Mouse (Mus musculus) neural tube, embryonic 13.5 days (tissue): ENCODE data around the gene Cltc. TPM values are rescaled to one million over a fixed set of nuclear protein-coding genes. Genes with fewer than 3 reads are reported as not detected.

Source experiments
- ATAC-seq: fragments of 200-750 bp; cut with Nextera tagmentation; 2 replicates; pipeline ENCODE4 v1.8.0; 2017; ENCODE audit warnings: low read depth, mild to moderate bottlenecking, moderate TSS enrichment, moderate library complexity
- H3K27ac ChIP-seq: fragments of 300-500 bp; sonication (generic); replicated peaks from 2 replicates; pipeline ENCODE4 v1.5.1; 2015; ENCODE audit warnings: moderate library complexity, mild to moderate bottlenecking, inconsistent platforms
- H3K27me3 ChIP-seq: fragments of 300-500 bp; sonication (generic); 2 replicates; pipeline ENCODE4 v1.6.1; 2015; ENCODE audit warnings: mild to moderate bottlenecking, inconsistent platforms
- H3K36me3 ChIP-seq: fragments of 300-500 bp; sonication (generic); 2 replicates; pipeline ENCODE4 v1.6.1; 2015; ENCODE audit warnings: mild to moderate bottlenecking, inconsistent platforms
- H3K4me1 ChIP-seq: fragments of 300-500 bp; sonication (generic); replicated peaks from 2 replicates; pipeline ENCODE4 v1.6.1; 2015; ENCODE audit warnings: inconsistent platforms
- H3K4me2 ChIP-seq: fragments of 300-500 bp; sonication (generic); 2 replicates; pipeline ENCODE4 v1.6.1; 2015; ENCODE audit warnings: inconsistent platforms, mild to moderate bottlenecking, moderate library complexity
- H3K4me3 ChIP-seq: fragments of 300-500 bp; sonication (generic); 2 replicates; pipeline ENCODE4 v1.5.1; 2015; ENCODE audit warnings: mild to moderate bottlenecking, inconsistent platforms
- H3K9ac ChIP-seq: fragments of 300-500 bp; sonication (generic); 2 replicates; pipeline ENCODE4 v1.6.1; 2015; ENCODE audit warnings: moderate library complexity, mild to moderate bottlenecking, inconsistent platforms
- H3K9me3 ChIP-seq: fragments of 300-500 bp; sonication (generic); 2 replicates; pipeline ENCODE4 v1.6.1; 2016; ENCODE audit warnings: inconsistent platforms
- WGBS: fragments of 180-500 bp; shearing (Covaris S2); methylation state at CpG from one replicate; pipeline ENCODE4 v1.1.7; 2015; 5-methylcytosine and 5-hydroxymethylcytosine counted together
- polyA plus RNA-seq: library from polyadenylated mRNA; unstranded; fragments of >200 nt; fragmentation: Nextera tagmentation; extraction: Ambion mirVana; gene quantifications from 2 replicates; pipeline ENCODE4 v1.2.1, GENCODE M21; 2015

The Cltc gene
- polyA plus RNA-seq, 1 experiment from 2014 or later = 140 TPM

GRCm38 (mm10) chr11:86675520-86675919, 81.8 kb downstream of the Cltc start:
- H3K27ac ChIP-seq = no peak overlapping the region
- no peaks in the 10 kb centered on the region for H3K27me3 ChIP-seq
- no peaks in the 10 kb centered on the region for H3K4me1 ChIP-seq
- H3K4me3 ChIP-seq = no peak overlapping the region
- H3K36me3 ChIP-seq = no peaks in the 10 kb centered on the region
- no peak overlapping the region for H3K9ac ChIP-seq
- WGBS = 94% methylated on average over 4 of the region's 4 CpGs
- no peak overlapping the region for H3K4me2 ChIP-seq
- no peak for ATAC-seq
- no peaks in the 10 kb centered on the region for H3K9me3 ChIP-seq

GRCm38 (mm10) chr11:86672772-86673171, 84.6 kb downstream of the Cltc start:
- Histone ChIP-seq H3K9ac (no peak overlapping the region), H3K4me1 (no peaks in the 10 kb centered on the region), H3K9me3 (no peaks in the 10 kb centered on the region), H3K36me3 (no peaks in the 10 kb centered on the region), H3K27ac (no peak overlapping the region), H3K4me2 (no peak overlapping the region), H3K4me3 (no peak overlapping the region), H3K27me3 (no peaks in the 10 kb centered on the region)
- ATAC-seq = no peak
- WGBS = 86% methylated on average over 3 of the region's 3 CpGs

- H3K4me3 ChIP-seq = no peak overlapping the region
- H3K36me3 ChIP-seq = no peaks in the 10 kb centered on the region
- no peak overlapping the region for H3K4me2 ChIP-seq
- 75% methylated on average over 3 of the region's 3 CpGs for WGBS
- ATAC-seq = no peak
- no peaks in the 10 kb centered on the region for H3K9me3 ChIP-seq
- no peaks in the 10 kb centered on the region for H3K4me1 ChIP-seq
- H3K27ac ChIP-seq = no peak overlapping the region
- no peak overlapping the region for H3K9ac ChIP-seq
- no peaks in the 10 kb centered on the region for H3K27me3 ChIP-seq
Observed at GRCm38 (mm10) chr11:86671041-86671675, 86.2 kb downstream of the Cltc start.

GRCm38 (mm10) chr11:86668169-86668568, 89.2 kb downstream of the Cltc start:
- H3K4me1 ChIP-seq = no peaks in the 10 kb centered on the region
- no peak overlapping the region for H3K9ac ChIP-seq
- no peaks in the 10 kb centered on the region for H3K27me3 ChIP-seq
- H3K4me2 ChIP-seq = no peak overlapping the region
- H3K9me3 ChIP-seq = no peaks in the 10 kb centered on the region
- H3K27ac ChIP-seq = no peak overlapping the region
- peaks cover 23% of the 10 kb centered on the region for H3K36me3 ChIP-seq
- ATAC-seq = no peak
- WGBS = 95% methylated on average over 3 of the region's 3 CpGs
- H3K4me3 ChIP-seq = no peak overlapping the region

- H3K27me3 ChIP-seq = no peaks in the 10 kb centered on the region
- H3K27ac ChIP-seq = no peak overlapping the region
- ATAC-seq = no peak
- peaks cover 27% of the 10 kb centered on the region for H3K36me3 ChIP-seq
- no peak overlapping the region for H3K4me2 ChIP-seq
- 95% methylated on average over 2 of the region's 2 CpGs for WGBS
- H3K9me3 ChIP-seq = no peaks in the 10 kb centered on the region
- H3K4me1 ChIP-seq = no peaks in the 10 kb centered on the region
- H3K9ac ChIP-seq = no peak overlapping the region
- no peak overlapping the region for H3K4me3 ChIP-seq
Observed at GRCm38 (mm10) chr11:86667553-86667952, 89.8 kb downstream of the Cltc start.

- peaks cover 50% of the 10 kb centered on the region for H3K36me3 ChIP-seq
- no peak overlapping the region for H3K9ac ChIP-seq
- 91% methylated on average over 3 of the region's 3 CpGs for WGBS
Observed at GRCm38 (mm10) chr11:86664406-86664805, 93.0 kb downstream of the Cltc start.

GRCm38 (mm10) chr11:86663977-86664376, 93.4 kb downstream of the Cltc start:
- Histone ChIP-seq H3K4me1 (no peaks in the 10 kb centered on the region), H3K9ac (no peak overlapping the region), H3K27me3 (no peaks in the 10 kb centered on the region), H3K4me2 (no peak overlapping the region), H3K9me3 (no peaks in the 10 kb centered on the region), H3K36me3 (peaks cover 50% of the 10 kb centered on the region), H3K4me3 (no peak overlapping the region), H3K27ac (no peak overlapping the region)
- no peak for ATAC-seq

More at GRCm38 (mm10) chr11:86664406-86664805, 93.0 kb downstream of the Cltc start:
- no peak for ATAC-seq
- H3K4me3 ChIP-seq = no peak overlapping the region
- no peaks in the 10 kb centered on the region for H3K9me3 ChIP-seq
- no peak overlapping the region for H3K4me2 ChIP-seq
- H3K27me3 ChIP-seq = no peaks in the 10 kb centered on the region
- no peak overlapping the region for H3K27ac ChIP-seq
- no peaks in the 10 kb centered on the region for H3K4me1 ChIP-seq

GRCm38 (mm10) chr11:86662986-86663895, 94.1 kb downstream of the Cltc start:
- 94% methylated on average over 8 of the region's 8 CpGs for WGBS
- no peaks in the 10 kb centered on the region for H3K27me3 ChIP-seq
- ATAC-seq = no peak
- H3K4me3 ChIP-seq = no peak overlapping the region
- H3K4me2 ChIP-seq = no peak overlapping the region
- H3K9me3 ChIP-seq = no peaks in the 10 kb centered on the region
- H3K27ac ChIP-seq = no peak overlapping the region
- H3K36me3 ChIP-seq = peaks cover 52% of the 10 kb centered on the region
- H3K9ac ChIP-seq = no peak overlapping the region
- H3K4me1 ChIP-seq = no peaks in the 10 kb centered on the region

GRCm38 (mm10) chr11:86657863-86658262, 99.5 kb downstream of the Cltc start:
- ATAC-seq = no peak
- Histone ChIP-seq H3K27ac (no peak overlapping the region), H3K9ac (no peak overlapping the region), H3K36me3 (peaks cover 27% of the 10 kb centered on the region), H3K27me3 (no peaks in the 10 kb centered on the region), H3K9me3 (no peaks in the 10 kb centered on the region), H3K4me1 (no peaks in the 10 kb centered on the region), H3K4me3 (no peak overlapping the region), H3K4me2 (no peak overlapping the region)

- ATAC-seq = no peak
- 87% methylated on average over 4 of the region's 4 CpGs for WGBS
Observed at GRCm38 (mm10) chr11:86656849-86657567, 100.4 kb downstream of the Cltc start.

GRCm38 (mm10) chr11:86655671-86656070, 101.7 kb downstream of the Cltc start:
- no peak overlapping the region for H3K27ac ChIP-seq
- H3K27me3 ChIP-seq = no peaks in the 10 kb centered on the region
- no peaks in the 10 kb centered on the region for H3K9me3 ChIP-seq
- no peak overlapping the region for H3K9ac ChIP-seq
- H3K36me3 ChIP-seq = peaks cover 7% of the 10 kb centered on the region
- no peaks in the 10 kb centered on the region for H3K4me1 ChIP-seq
- no peak overlapping the region for H3K4me3 ChIP-seq
- no peak for ATAC-seq
- no peak overlapping the region for H3K4me2 ChIP-seq
- WGBS = 60% methylated on average over 1 of the region's 1 CpGs

More at GRCm38 (mm10) chr11:86656849-86657567, 100.4 kb downstream of the Cltc start:
- no peaks in the 10 kb centered on the region for H3K4me1 ChIP-seq
- H3K4me2 ChIP-seq = no peak overlapping the region
- no peaks in the 10 kb centered on the region for H3K27me3 ChIP-seq
- no peak overlapping the region for H3K27ac ChIP-seq
- H3K4me3 ChIP-seq = no peak overlapping the region
- peaks cover 20% of the 10 kb centered on the region for H3K36me3 ChIP-seq
- H3K9ac ChIP-seq = no peak overlapping the region
- H3K9me3 ChIP-seq = no peaks in the 10 kb centered on the region

- WGBS = 93% methylated on average over 4 of the region's 4 CpGs
Observed at GRCm38 (mm10) chr11:86654096-86654495, 103.3 kb downstream of the Cltc start.

More at GRCm38 (mm10) chr11:86654096-86654495, 103.3 kb downstream of the Cltc start:
- no peaks in the 10 kb centered on the region for H3K9me3 ChIP-seq
- ATAC-seq = no peak
- H3K27me3 ChIP-seq = no peaks in the 10 kb centered on the region
- H3K9ac ChIP-seq = no peak overlapping the region
- H3K4me2 ChIP-seq = no peak overlapping the region
- no peak overlapping the region for H3K27ac ChIP-seq
- peaks cover 3% of the 10 kb centered on the region; the same call in 1 of the 2 replicates for H3K36me3 ChIP-seq
- no peak overlapping the region for H3K4me3 ChIP-seq
- H3K4me1 ChIP-seq = no peaks in the 10 kb centered on the region
